Mouse (Mus musculus) neural tube, embryonic 14.5 days (tissue): ENCODE results near the gene Tex9. TPM values are rescaled to one million over a fixed set of nuclear protein-coding genes. Genes with fewer than 3 reads are reported as not detected.

ENCODE experiments used
- ATAC-seq: fragments of 200-750 bp; cut with Nextera tagmentation; 2 replicates; pipeline ENCODE4 v1.8.0; 2017; ENCODE audit warnings: low read depth, mild to moderate bottlenecking, moderate TSS enrichment, moderate library complexity
- H3K27ac ChIP-seq: fragments of 300-500 bp; sonication (generic); 2 replicates; pipeline ENCODE4 v1.5.1; 2014; ENCODE audit warnings: low read depth, mild to moderate bottlenecking, control low read depth, low read length, moderate library complexity, mixed read lengths
- H3K27me3 ChIP-seq: fragments of 300-500 bp; sonication (generic); 2 replicates; pipeline ENCODE4 v1.6.1; 2014; ENCODE audit warnings: low read length; ENCODE audit not compliant: control insufficient read depth, insufficient read depth
- H3K36me3 ChIP-seq: fragments of 300-500 bp; sonication (generic); 2 replicates; pipeline ENCODE4 v1.6.1; 2014; ENCODE audit warnings: low read length, mixed read lengths; ENCODE audit not compliant: control insufficient read depth, insufficient read depth
- H3K4me1 ChIP-seq: fragments of 300-500 bp; sonication (generic); 2 replicates; pipeline ENCODE4 v1.6.1; 2014; ENCODE audit warnings: low read length; ENCODE audit not compliant: control insufficient read depth, insufficient read depth
- H3K4me2 ChIP-seq: fragments of 300-500 bp; sonication (generic); 2 replicates; pipeline ENCODE4 v1.6.1; 2014; ENCODE audit warnings: mild to moderate bottlenecking, low read depth, low read length, control low read depth
- H3K4me3 ChIP-seq: fragments of 300-500 bp; sonication (generic); 2 replicates; pipeline ENCODE4 v1.5.1; 2014; ENCODE audit warnings: low read depth, low read length, control low read depth, mixed read lengths
- H3K9ac ChIP-seq: fragments of 300-500 bp; sonication (generic); replicated peaks from 2 replicates; pipeline ENCODE4 v1.6.1; 2014; ENCODE audit warnings: low read depth, mild to moderate bottlenecking, control low read depth, low read length, mixed read lengths
- H3K9me3 ChIP-seq: fragments of 300-500 bp; sonication (generic); 2 replicates; pipeline ENCODE4 v1.6.1; 2016; ENCODE audit warnings: low read length; ENCODE audit not compliant: control insufficient read depth
- WGBS: fragments of 180-500 bp; shearing (Covaris S2); extraction: QIAGEN DNeasy Blood & Tissue Kit; methylation state at CpG from one replicate; pipeline ENCODE4 v1.1.7; 2014; 5-methylcytosine and 5-hydroxymethylcytosine counted together
- polyA plus RNA-seq: library from polyadenylated mRNA; unstranded; fragments of >200 nt; fragmentation: Nextera tagmentation; extraction: Ambion mirVana; gene quantifications from 2 replicates; pipeline ENCODE4 v1.2.1, GENCODE M21; 2014

Tex9 gene
- 26.8 and 32.2 TPM in 2 replicates for polyA plus RNA-seq

DNA sequence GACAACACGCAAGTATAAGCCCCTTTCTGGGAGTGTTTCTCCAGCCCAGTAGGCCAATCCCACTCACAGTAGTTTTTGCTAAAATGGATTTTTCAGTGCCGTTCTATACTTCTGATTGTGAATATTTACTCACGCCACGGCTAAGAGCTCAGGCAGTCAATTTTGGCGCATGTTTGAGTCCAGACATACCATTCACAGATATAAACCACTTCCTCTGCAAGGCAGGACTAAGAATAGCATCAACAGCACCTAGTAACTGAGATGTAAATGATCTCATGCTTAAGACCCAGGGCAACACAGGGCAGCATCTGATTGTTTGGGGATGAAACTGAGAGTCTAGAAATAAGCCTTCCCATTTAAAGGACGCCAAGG is at the start of gene Tex9:
Tex9 (minus strand) TSS at position 19 of the 372 bp plus-strand sequence.
- 8% methylated on average over 6 of the region's 6 CpGs for whole genome bisulfite sequencing
- Histone ChIP-seq H3K9me3 (no peaks in the 10 kb centered on the region), H3K4me1 (peaks cover 9% of the 10 kb centered on the region), H3K27ac (peak within 1 kb of the TSS; percentile 83), H3K36me3 (no peaks in the 10 kb centered on the region), H3K9ac (peak within 1 kb of the TSS; percentile 62), H3K27me3 (no peaks in the 10 kb centered on the region), H3K4me2 (peak within 1 kb of the TSS; percentile 58), H3K4me3 (peak within 1 kb of the TSS; percentile 70)
- peak; percentile 38; the same call in 1 of the 2 replicates for ATAC-seq

DNA sequence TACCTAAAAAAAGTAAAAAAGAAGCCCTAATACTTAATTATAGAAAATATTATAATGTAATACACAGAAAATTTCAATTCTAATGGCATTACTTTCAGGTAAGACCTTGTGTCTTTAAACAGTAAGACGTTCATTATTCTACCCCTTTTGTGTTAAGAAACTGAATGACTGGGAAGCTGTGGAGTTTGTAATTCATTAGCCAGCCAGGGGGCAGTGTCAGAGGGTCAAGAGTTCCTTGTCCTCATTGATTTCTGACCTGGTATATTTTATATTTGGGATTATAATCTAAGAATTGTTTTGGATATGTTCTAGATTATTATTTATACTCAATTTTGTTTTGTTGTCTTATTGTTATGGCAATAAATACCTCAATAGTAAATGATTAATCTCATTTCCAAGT is 45.1 kb upstream of the Tex9 start:
- no peaks in the 10 kb centered on the region for H3K36me3 ChIP-seq
- H3K9ac ChIP-seq = no peak overlapping the region
- H3K9me3 ChIP-seq = no peaks in the 10 kb centered on the region
- no peak overlapping the region for H3K4me3 ChIP-seq
- peaks cover 7% of the 10 kb centered on the region; the same call in 1 of the 2 replicates for H3K4me1 ChIP-seq
- H3K27me3 ChIP-seq = no peaks in the 10 kb centered on the region
- no peak overlapping the region for H3K27ac ChIP-seq
- H3K4me2 ChIP-seq = no peak overlapping the region
- WGBS = 32% methylated on average over 1 of the region's 1 CpGs
- no peak for ATAC-seq

- WGBS = 76% methylated on average over 3 of the region's 3 CpGs
- Histone ChIP-seq H3K36me3 (no peaks in the 10 kb centered on the region), H3K4me1 (peaks cover 14% of the 10 kb centered on the region), H3K9me3 (no peaks in the 10 kb centered on the region), H3K27me3 (no peaks in the 10 kb centered on the region), H3K9ac (no peak overlapping the region), H3K4me3 (no peak overlapping the region), H3K27ac (no peak overlapping the region), H3K4me2 (no peak overlapping the region; the same call in 1 of the 2 replicates)
- ATAC-seq = no peak
Measured at GRCm38 (mm10) chr9:72535394-72535793, 43.4 kb upstream of the Tex9 start.

- H3K4me1 ChIP-seq = peaks cover 14% of the 10 kb centered on the region
- 90% methylated on average over 2 of the region's 2 CpGs for WGBS
- H3K36me3 ChIP-seq = no peaks in the 10 kb centered on the region
- H3K4me3 ChIP-seq = peak overlapping the region; percentile 32
- no peak overlapping the region for H3K27ac ChIP-seq
- H3K27me3 ChIP-seq = no peaks in the 10 kb centered on the region
- H3K9me3 ChIP-seq = no peaks in the 10 kb centered on the region
- ATAC-seq = no peak
- H3K4me2 ChIP-seq = peak overlapping the region; percentile 50
- H3K9ac ChIP-seq = no peak overlapping the region
Measured at GRCm38 (mm10) chr9:72534985-72535384, 43.0 kb upstream of the Tex9 start.

DNA sequence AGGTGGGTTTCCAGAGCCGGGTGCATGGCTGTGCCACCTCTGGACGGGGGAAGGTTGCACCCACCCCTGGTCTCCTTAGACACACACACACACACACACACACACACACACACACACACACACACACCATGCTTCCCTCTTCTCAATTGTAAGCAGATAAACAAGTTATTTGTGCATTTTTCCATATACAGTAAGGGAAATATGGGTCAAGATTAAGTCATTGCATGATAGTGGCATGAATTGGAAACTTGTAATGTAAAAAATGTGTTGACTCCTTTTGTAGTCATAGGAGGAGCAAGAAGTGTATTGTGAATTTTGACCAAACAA is 41.0 kb upstream of the Tex9 start:
- WGBS = 0% methylated on average over 2 of the region's 2 CpGs
- peak; percentile 9; the same call in 1 of the 2 replicates for ATAC-seq
- no peaks in the 10 kb centered on the region for H3K9me3 ChIP-seq
- H3K9ac ChIP-seq = peak overlapping the region; percentile 96
- H3K4me2 ChIP-seq = peak overlapping the region; percentile 50
- peaks cover 16% of the 10 kb centered on the region for H3K4me1 ChIP-seq
- H3K27me3 ChIP-seq = no peaks in the 10 kb centered on the region
- H3K4me3 ChIP-seq = peak overlapping the region; percentile 69
- no peaks in the 10 kb centered on the region for H3K36me3 ChIP-seq
- peak overlapping the region; percentile 100 for H3K27ac ChIP-seq

DNA sequence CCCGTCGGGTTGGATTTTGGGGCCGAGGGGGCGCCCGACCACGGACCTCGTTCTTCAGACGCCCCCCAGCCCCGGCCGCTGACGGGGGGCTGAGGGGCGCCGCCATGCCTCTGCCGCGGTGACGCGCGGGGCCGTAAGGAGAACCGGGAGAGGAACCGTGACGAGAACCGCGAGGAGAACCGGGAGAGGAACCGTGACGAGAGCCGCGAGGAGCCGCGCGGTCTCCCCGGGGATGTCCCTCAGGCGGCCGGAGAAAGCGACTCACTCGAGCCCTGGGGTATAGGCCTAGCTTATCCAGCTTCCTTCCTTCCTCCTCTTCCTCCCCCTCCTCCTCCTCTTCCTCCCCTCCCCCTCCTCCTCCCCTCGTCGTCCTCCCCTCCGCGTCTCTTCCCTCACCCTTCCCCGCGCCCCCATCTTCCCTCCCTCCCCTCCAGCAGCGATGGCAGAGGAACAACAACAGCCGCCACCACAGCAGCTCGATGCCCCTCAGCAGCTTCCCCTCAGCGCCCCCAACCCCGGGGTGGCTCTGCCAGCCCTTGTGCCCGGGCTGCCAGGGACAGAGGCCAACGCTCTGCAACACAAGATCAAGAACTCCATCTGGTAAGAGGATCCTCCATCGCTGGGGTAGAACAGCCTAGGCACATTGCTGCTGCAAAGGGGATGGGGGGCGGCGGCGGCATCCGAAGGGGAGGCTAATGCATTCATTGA is 40.5 kb upstream of the Tex9 start:
- under 1% methylated on average over 51 of the region's 55 CpGs for WGBS
- H3K36me3 ChIP-seq = no peaks in the 10 kb centered on the region
- peak overlapping the region; percentile 69 for H3K4me3 ChIP-seq
- ATAC-seq = peak; percentile 50
- H3K27ac ChIP-seq = peak overlapping the region; percentile 100
- H3K9ac ChIP-seq = peak overlapping the region; percentile 96
- peak overlapping the region; percentile 53 for H3K4me2 ChIP-seq
- no peaks in the 10 kb centered on the region for H3K9me3 ChIP-seq
- H3K4me1 ChIP-seq = peaks cover 16% of the 10 kb centered on the region
- H3K27me3 ChIP-seq = no peaks in the 10 kb centered on the region

DNA sequence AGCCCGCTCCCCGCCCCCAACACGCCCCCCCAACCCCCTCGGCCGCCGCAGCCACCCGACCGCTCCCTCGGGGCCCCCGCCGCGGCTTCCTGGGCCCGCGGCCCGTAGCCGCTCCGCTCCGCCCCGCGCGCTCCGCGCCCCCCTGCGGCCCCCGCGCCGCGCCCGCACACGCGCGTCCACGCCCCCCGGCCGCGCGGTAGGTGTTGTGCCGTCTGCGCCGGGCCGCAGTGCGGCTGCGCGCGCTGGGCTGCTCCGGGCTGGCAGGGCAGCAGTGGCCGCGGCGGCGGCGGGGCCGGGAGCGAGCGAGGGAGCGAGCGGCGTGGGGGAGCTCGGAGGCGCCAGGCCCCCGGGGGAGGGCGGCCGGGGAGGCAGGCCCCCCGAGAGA is 40.0 kb upstream of the Tex9 start, which contains the start of gene Rfx7:
Rfx7 (plus strand) TSS at position 245 of the 385 bp plus-strand sequence.
- peak; percentile 90 for ATAC-seq
- 1% methylated on average over 27 of the region's 63 CpGs for WGBS
- peak within 1 kb of the TSS; percentile 96 for H3K9ac ChIP-seq

DNA sequence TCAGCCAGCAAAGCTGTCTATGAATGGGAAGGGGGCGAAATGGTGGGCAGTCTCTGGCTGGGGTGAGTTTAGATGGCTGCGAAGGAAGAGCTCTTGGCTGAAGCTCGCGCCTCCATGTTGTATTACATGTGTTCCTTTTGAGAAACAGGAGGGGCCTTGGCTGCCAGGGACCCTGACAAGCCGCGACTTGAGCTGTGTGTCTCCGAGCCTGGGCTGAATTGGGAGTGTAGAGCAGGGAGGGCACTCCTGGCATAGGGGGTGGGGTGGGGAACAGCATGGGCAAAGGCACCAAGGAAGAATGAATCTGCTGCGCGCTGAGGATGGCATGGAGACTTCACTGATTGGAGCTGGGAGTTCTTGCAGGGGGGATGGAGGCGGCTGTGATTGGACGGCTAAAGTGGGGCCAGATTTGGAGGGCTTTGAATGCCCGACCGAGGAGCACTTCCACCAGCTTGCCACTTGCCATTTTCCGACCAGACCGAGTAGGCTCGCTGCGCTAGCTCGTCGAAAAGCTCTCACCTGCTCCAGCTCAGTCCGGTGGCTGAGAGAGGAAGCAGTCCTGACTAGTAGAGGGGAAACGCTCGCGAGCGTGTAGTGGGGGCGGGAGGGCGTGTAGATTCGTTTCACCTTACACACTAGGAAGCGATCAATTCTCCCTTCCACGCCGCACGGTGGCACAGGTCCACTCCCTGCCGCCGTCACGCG is 39.4 kb upstream of the Tex9 start:
- Histone ChIP-seq H3K36me3 (no peaks in the 10 kb centered on the region), H3K27ac (peak overlapping the region; percentile 100), H3K4me2 (peak overlapping the region; percentile 53), H3K4me1 (peaks cover 16% of the 10 kb centered on the region), H3K9ac (peak overlapping the region; percentile 96), H3K27me3 (no peaks in the 10 kb centered on the region), H3K4me3 (peak overlapping the region; percentile 69), H3K9me3 (no peaks in the 10 kb centered on the region)
- under 1% methylated on average over 32 of the region's 35 CpGs for WGBS
- ATAC-seq = peak; percentile 92

More for the DNA sequence above, 40.0 kb upstream of the Tex9 start, which contains the start of gene Rfx7:
- H3K36me3 ChIP-seq = no peaks in the 10 kb centered on the region
- no peaks in the 10 kb centered on the region for H3K27me3 ChIP-seq
- H3K4me1 ChIP-seq = peaks cover 16% of the 10 kb centered on the region
- H3K27ac ChIP-seq = peak within 1 kb of the TSS; percentile 100
- H3K4me2 ChIP-seq = peak within 1 kb of the TSS; percentile 53
- no peaks in the 10 kb centered on the region for H3K9me3 ChIP-seq
- peak within 1 kb of the TSS; percentile 69 for H3K4me3 ChIP-seq

DNA sequence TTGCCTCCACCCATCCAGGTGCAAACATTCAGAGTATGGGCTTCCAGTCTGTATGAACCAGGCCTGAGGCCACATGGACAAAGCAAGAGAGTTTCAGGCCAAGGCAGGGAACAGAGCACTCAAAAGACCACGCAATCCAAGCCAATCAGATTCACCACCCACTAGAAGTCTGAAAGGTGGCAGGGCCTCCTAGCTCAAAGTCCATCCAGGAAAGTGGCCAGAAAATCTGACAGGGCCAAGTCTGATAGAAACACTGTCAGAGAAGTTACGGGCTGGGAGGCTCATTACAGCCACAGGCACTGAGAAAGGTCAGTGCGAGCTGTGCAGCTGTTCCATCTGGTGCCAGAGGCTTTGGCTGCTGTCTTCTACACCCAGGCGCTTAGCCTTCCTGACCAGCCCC is 38.8 kb upstream of the Tex9 start:
- WGBS = 21% methylated on average over 4 of the region's 4 CpGs
- peak; percentile 2 for ATAC-seq
- H3K9ac ChIP-seq = peak overlapping the region; percentile 46; the same call in 1 of the 2 replicates
- H3K4me1 ChIP-seq = peaks cover 16% of the 10 kb centered on the region
- no peaks in the 10 kb centered on the region for H3K9me3 ChIP-seq
- H3K4me3 ChIP-seq = peak overlapping the region; percentile 69
- peak overlapping the region; percentile 53 for H3K4me2 ChIP-seq
- no peaks in the 10 kb centered on the region for H3K36me3 ChIP-seq
- H3K27me3 ChIP-seq = no peaks in the 10 kb centered on the region
- H3K27ac ChIP-seq = peak overlapping the region; percentile 100
